Mouse (Mus musculus): ENCODE measurements at regions not wholly inside any gene's neighbourhood (a gene's known extent, or its start where the extent isn't known, plus 50 kb on each side); places are given as distances from the start of the nearest gene placed in this dataset.

GRCm38 (mm10) chr13:51930301-51930747 is 83.8 kb downstream of the Gadd45g start:
- DNase-seq (ENCODE audit: extremely low read depth, low read depth) = no peak

- no peak for DNase-seq (ENCODE audit: extremely low read depth, low read depth)
These were observed 84.5 kb downstream of the Gadd45g start for GRCm38 (mm10) chr13:51930931-51931330.

- DNase-seq (ENCODE audit: extremely low read depth, low read depth) = no peak
These were observed 89.3 kb downstream of the Gadd45g start for GRCm38 (mm10) chr13:51935827-51936226.

DNA sequence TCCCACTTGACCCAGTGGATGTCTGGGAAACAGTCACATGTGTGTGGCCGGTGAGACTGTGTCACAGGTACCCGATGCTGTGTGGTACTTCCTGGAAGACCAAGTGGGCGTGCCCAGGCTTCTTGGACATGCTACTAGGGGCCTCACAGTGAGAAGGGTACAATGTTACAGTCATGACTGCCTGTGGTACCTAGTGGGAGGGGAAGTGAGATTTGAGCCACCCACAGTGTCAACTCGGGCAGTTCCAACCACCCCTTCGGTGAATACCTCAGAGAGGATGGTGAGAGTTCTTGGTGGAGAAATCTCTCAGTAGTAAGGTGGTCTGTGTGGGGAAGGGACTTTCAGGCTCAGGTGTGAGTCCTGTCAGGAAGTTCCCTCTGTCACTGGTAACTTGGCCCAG is 90.0 kb downstream of the Gadd45g start:
- no peak for DNase-seq (ENCODE audit: extremely low read depth, low read depth)

DNA sequence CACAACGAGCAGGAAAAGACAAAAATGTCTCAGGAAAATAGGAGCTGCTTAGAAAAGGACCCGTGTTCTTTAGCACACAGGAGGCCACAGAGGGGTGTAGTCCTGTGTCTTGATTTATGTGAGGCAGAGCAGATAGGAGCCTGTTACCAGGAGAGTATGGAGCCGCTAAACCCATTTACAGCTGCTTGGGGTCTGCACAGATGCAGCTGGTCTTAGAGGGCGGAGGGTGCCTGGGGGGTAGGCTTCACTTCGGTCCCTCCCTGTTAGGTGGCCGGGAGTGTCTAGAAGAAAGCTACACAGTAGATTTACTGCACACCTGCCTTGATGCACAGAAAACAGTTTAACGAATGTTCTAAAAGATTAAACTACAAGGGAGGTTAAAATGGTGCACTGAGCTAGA is 91.4 kb downstream of the Gadd45g start:
- no peak for DNase-seq (ENCODE audit: extremely low read depth, low read depth)

- no peak for DNase-seq (ENCODE audit: extremely low read depth, low read depth)
These were observed 92.8 kb downstream of the Gadd45g start for GRCm38 (mm10) chr13:51939262-51939661.

- DNase-seq (ENCODE audit: extremely low read depth, low read depth) = no peak
These were observed 93.2 kb downstream of the Gadd45g start for GRCm38 (mm10) chr13:51939715-51940114.

GRCm38 (mm10) chr13:51946171-51946570 is 99.7 kb downstream of the Gadd45g start:
- no peak for DNase-seq (ENCODE audit: extremely low read depth, low read depth)

- DNase-seq (ENCODE audit: extremely low read depth, low read depth) = no peak
These were observed 102.4 kb downstream of the Gadd45g start for GRCm38 (mm10) chr13:51948896-51949295.

- no peak for DNase-seq (ENCODE audit: extremely low read depth, low read depth)
These were observed 105.1 kb downstream of the Gadd45g start for GRCm38 (mm10) chr13:51951506-51952038.

- DNase-seq (ENCODE audit: extremely low read depth, low read depth) = no peak
These were observed 106.6 kb downstream of the Gadd45g start for GRCm38 (mm10) chr13:51953084-51953483.

DNA sequence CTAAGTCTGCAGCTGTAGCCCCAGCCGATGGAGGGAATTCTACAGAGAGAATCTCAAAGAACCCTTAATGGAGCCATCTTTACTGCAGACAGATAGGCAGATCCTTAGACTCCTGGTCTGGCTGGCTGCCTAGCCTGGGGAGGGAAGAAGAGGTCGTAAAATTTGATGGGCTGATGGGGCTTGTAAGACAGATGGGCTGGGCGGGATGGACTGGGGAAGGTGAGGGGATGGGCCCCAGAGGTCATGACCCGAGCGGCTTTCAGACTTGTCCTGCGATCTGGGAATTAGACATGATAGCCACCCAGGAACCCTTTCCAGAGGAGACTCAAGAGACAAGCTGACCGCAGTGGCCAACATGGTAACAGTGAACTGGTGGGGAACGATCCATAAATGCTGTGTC is 107.1 kb downstream of the Gadd45g start:
- no peak for DNase-seq (ENCODE audit: extremely low read depth, low read depth)

GRCm38 (mm10) chr13:51957101-51957500 is 110.6 kb downstream of the Gadd45g start:
- DNase-seq (ENCODE audit: extremely low read depth, low read depth) = no peak

GRCm38 (mm10) chr13:51959591-51959990 is 113.1 kb downstream of the Gadd45g start:
- no peak for DNase-seq (ENCODE audit: extremely low read depth, low read depth)

GRCm38 (mm10) chr13:51960262-51960661 is 113.8 kb downstream of the Gadd45g start:
- no peak for DNase-seq (ENCODE audit: extremely low read depth, low read depth)

GRCm38 (mm10) chr13:51962191-51962611 is 115.7 kb downstream of the Gadd45g start:
- DNase-seq (ENCODE audit: extremely low read depth, low read depth) = no peak

DNA sequence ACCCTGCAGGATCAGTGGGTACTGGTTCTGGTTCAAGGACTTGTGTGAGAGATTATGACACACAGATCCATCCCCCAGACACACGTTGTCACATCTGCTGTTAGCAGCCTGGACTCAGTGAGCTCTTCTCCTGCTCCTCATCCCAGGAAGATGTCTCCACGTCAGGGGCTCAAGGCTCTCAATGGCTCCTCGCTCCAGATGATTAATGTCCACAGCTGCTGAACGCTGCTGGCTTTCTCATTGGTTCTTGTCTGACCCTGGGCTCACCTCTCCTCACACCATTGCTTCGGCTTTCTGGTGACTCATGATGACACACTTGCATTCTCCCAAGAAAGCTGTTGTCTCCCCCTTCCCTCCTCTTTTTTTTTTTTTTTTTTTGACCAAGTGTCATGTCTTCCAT is 116.2 kb downstream of the Gadd45g start:
- DNase-seq (ENCODE audit: extremely low read depth, low read depth) = no peak

DNA sequence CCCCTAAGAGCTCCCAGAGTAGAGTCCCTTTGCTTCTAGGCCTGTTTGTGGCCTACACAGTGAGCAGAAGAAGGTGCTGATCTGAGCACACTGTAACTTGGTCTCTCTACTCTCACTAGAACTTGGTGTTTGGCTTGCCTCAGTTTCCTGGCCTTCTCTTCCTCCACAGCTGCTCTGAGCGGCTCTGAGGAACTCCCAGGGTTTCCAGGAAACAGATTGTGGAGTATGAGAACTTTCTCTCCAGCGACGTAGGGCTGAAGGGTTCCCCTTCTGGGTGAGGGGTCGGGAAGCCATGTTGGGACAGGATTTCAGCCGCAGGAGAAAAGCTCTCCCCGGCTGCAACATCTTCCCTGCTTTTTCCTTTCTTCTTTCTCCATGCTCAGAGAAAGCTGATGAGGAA is 117.5 kb downstream of the Gadd45g start:
- DNase-seq (ENCODE audit: extremely low read depth, low read depth) = no peak

DNA sequence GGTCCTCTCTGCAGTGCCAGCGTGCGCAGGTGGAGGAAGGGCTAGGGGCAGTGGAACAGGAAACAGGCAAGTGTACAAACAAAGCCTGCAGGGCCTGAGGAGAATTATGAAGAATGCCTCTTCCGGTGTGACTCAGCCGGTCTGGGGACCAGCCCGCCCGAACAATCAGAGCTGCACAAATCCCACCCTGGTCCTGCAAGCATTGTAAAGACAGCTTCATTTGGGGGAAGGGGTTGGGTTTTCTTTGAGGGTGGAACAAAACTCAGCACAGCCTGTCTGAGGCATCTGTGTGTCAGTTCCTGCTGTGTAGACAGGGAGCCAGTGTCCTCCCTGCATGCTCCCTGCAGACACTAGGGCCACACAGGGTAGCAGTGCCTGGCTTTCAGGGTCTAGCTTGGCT is 117.9 kb downstream of the Gadd45g start:
- DNase-seq (ENCODE audit: extremely low read depth, low read depth) = no peak

GRCm38 (mm10) chr13:51964921-51965320 is 118.4 kb downstream of the Gadd45g start:
- DNase-seq (ENCODE audit: extremely low read depth, low read depth) = no peak

DNA sequence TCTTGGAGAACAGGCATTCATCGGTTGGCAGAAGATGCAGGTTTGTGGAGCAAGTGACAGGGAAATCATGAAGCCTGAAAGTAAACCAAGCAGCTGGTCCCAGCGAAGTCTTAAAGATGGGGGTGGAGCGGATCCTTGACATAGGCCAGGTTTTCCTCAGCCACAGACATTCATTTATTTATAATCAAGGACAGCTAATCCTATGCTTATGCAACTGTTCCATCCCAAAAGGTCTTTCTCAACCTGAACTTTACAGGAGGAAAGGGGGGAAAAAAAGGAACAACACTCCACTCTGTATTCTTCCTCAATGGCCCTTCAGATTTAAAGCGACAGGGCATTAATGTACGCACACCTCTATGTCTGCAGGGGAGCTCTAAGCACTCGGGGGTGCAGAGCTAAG is 121.6 kb downstream of the Gadd45g start:
- DNase-seq (ENCODE audit: extremely low read depth, low read depth) = no peak

GRCm38 (mm10) chr13:51968796-51969195 is 122.3 kb downstream of the Gadd45g start:
- no peak for DNase-seq (ENCODE audit: extremely low read depth, low read depth)

- DNase-seq (ENCODE audit: extremely low read depth, low read depth) = no peak
These were observed 123.6 kb downstream of the Gadd45g start for GRCm38 (mm10) chr13:51970051-51970450.
